Mouse (Mus musculus): ENCODE data around the gene Ing5.
"Not testable (repeated sequence)": the region's sequence is repeated elsewhere in the genome, so short reads cannot be mapped to it uniquely, and the experiment has no call there.

DNA sequence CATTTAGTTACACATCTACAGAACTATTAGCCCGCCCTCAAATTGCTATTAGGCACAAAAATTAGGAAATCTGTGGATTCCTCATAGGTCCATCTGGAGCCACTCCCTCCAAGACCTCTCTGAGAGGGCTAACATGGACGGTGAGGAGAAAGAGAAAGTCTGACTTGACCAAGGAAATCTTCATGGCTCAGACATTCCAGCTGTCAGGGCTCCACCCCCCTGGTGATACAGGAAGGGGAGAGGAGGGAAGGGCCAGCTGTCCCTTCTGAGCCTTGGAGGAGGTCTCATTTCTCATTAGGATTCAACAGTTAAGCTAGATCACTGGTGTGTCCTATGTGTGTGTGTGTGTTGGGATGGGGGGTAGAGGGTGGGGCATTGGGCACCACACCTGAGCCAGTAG, 57.3 kb downstream of the Ing5 start, which contains the start of gene Gal3st2:
- not testable (repeated sequence) for TF ChIP-seq EP300 (IDR thresholded peaks at IDR 0.05; ENCODE audit: insufficient read depth, low read depth, low read length); CTCF (IDR thresholded peaks at IDR 0.05); POLR2A (IDR thresholded peaks at IDR 0.05; ENCODE audit: insufficient read depth, low read depth, low read length)

Measured in heart, adult 2 months (tissue).